Mouse (Mus musculus) liver, postnatal 0 days (tissue): Measurements from ENCODE around the gene Rb1. TPM values are rescaled to one million over a fixed set of nuclear protein-coding genes. Genes with fewer than 3 reads are reported as not detected.

Experiments
- ATAC-seq: fragments of 200-750 bp; cut with Nextera tagmentation; 2 replicates; pipeline ENCODE4 v1.8.0; 2017; ENCODE audit warnings: mild to moderate bottlenecking, moderate library complexity
- DNase-seq: peaks from one replicate; pipeline ENCODE4 v3.0.0-alpha.2; 2016
- H3K27ac ChIP-seq: fragments of 300-500 bp; sonication (generic); 2 replicates; pipeline ENCODE4 v1.5.1; 2014; ENCODE audit warnings: antibody characterized with exemption, moderate library complexity, mild to moderate bottlenecking, low read depth
- H3K27me3 ChIP-seq: fragments of 300-500 bp; sonication (generic); 2 replicates; pipeline ENCODE4 v1.6.1; 2014; ENCODE audit warnings: low read length, control low read depth, mixed read lengths; ENCODE audit not compliant: insufficient read depth
- H3K36me3 ChIP-seq: fragments of 300-500 bp; sonication (generic); replicated peaks from 2 replicates; pipeline ENCODE4 v1.6.1; 2014; ENCODE audit warnings: mild to moderate bottlenecking, control low read depth, low read length, moderate library complexity, mixed read lengths; ENCODE audit not compliant: insufficient read depth
- H3K4me1 ChIP-seq: fragments of 300-500 bp; sonication (generic); 2 replicates; pipeline ENCODE4 v1.6.1; 2014; ENCODE audit warnings: antibody characterized with exemption, mild to moderate bottlenecking, control low read depth; ENCODE audit not compliant: insufficient read depth
- H3K4me2 ChIP-seq: fragments of 300-500 bp; sonication (generic); 2 replicates; pipeline ENCODE4 v1.6.1; 2014; ENCODE audit warnings: low read depth, mild to moderate bottlenecking, low read length, moderate library complexity, mixed read lengths
- H3K4me3 ChIP-seq: fragments of 300-500 bp; sonication (generic); 2 replicates; pipeline ENCODE4 v1.5.1; 2014; ENCODE audit warnings: low read depth, low read length
- H3K9ac ChIP-seq: fragments of 300-500 bp; sonication (generic); replicated peaks from 2 replicates; pipeline ENCODE4 v1.6.1; 2014; ENCODE audit warnings: mild to moderate bottlenecking, moderate library complexity
- H3K9me3 ChIP-seq: fragments of 300-500 bp; sonication (generic); 2 replicates; pipeline ENCODE4 v1.6.1; 2016; ENCODE audit warnings: mild to moderate bottlenecking, control low read depth, low read length, mixed read lengths
- CTCF ChIP-seq: sonication (generic); IDR thresholded peaks from 2 replicates; pipeline ENCODE4 v1.5.1; 2016; ENCODE audit warnings: antibody characterized with exemption, low read depth
- EP300 ChIP-seq: IDR thresholded peaks from 2 replicates; pipeline ENCODE4 v1.6.1; 2016; ENCODE audit warnings: antibody characterized with exemption, low read depth, mild to moderate bottlenecking
- WGBS: fragments of 180-500 bp; shearing (Covaris S2); extraction: QIAGEN DNeasy Blood & Tissue Kit; methylation state at CpG from one replicate; pipeline ENCODE4 v1.1.7; 2014; ENCODE audit not compliant: insufficient replicate concordance; 5-methylcytosine and 5-hydroxymethylcytosine counted together
- polyA plus RNA-seq: library from polyadenylated mRNA; unstranded; fragments of >200 nt; fragmentation: Nextera tagmentation; extraction: Ambion mirVana; gene quantifications from 2 replicates; pipeline ENCODE4 v1.2.1, GENCODE M21; 2015

Rb1 gene
- polyA plus RNA-seq, 1 experiment from 2014 or later = 23.6 TPM

DNA sequence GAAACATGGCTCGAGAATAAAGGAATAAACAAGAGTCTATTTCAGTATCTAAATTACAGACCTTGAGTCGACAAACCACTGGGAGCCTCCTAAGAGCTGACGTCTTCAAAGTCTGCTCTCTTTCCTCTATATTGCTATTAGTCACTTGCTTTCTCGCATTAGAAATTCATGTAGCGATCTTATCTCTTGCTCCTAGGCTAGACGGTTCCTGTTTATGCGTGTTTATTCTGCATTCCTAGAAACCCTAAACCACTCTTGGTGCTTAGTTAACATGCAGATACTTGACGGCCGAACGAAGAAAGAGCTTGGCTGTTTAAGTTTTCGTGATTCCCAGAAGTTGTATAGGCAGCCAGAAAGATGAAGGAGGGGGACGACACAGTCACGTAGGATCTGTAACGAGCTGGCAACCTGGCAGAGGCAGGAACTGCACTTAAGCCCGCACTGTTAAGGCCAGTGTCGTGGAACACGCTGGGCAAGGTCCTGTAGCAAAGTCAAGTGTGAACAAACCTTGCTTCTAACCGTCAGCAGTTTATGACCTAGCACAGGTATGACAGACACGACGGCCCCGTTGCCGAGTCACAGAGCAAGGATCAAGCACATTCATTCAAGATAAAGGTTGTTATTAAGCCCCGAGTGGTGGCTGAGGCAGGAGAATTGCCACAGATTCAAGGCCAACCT is 45.2 kb upstream of the Rb1 start:
- no peak overlapping the region for H3K4me2 ChIP-seq
- DNase-seq (no peak), ATAC-seq (no peak)
- H3K27me3 ChIP-seq = no peaks in the 10 kb centered on the region
- H3K27ac ChIP-seq = no peak overlapping the region
- TF ChIP-seq EP300 (no peak), CTCF (no peak)
- H3K36me3 ChIP-seq = peaks cover 71% of the 10 kb centered on the region
- H3K4me1 ChIP-seq = peaks cover 14% of the 10 kb centered on the region; the same call in 1 of the 2 replicates
- H3K9me3 ChIP-seq = no peaks in the 10 kb centered on the region
- 62% methylated on average over 23 of the region's 23 CpGs for WGBS
- no peak overlapping the region for H3K4me3 ChIP-seq
- no peak overlapping the region for H3K9ac ChIP-seq

DNA sequence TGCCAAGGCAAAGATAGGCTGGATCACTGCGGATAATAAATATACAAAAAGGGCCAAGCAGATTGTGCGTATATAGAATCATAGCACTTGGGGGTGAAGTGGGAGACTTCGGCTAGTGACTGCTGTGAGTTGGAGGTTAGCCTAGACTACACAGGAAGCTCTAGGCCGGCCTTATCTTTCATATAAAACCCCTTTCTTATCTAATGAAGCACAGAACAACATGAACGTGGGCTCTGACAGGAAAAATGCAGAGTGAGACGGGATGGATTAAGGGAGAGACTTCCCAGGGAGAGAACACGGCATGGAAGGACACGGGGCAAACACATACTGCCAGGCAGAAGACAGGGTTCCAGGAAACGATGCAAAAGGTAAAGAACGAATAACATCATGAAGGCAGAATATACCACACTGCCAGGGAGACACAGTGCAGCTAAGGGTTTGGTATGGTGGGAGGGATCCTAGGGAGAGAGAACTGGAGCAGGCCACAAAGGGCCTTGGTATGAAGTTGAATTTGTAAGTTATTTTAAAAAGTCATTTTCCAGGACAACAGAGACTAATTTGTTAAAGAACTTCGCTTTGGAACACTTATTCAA is 44.6 kb upstream of the Rb1 start:
- TF ChIP-seq CTCF (no peak), EP300 (no peak)

DNA sequence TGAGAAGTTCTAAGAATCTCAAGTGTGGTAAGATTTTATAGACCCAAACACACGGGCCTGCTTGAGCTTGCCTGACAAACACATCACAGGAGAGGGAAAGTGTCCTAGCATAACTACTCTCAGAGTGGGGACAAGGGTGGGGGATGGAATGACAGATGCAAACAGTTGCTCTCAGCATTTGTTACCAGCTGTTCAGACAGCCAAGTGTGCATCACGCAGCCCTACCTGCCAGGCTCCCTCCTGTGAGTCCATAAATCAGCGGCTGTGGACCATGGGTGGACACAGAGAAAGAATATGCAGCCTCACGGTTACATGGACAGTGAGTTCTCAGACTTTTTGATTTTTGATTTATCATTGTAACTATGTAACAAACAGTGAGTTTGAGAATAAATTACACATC is 44.0 kb upstream of the Rb1 start:
- Histone ChIP-seq H3K36me3 (peaks cover 81% of the 10 kb centered on the region), H3K27me3 (no peaks in the 10 kb centered on the region), H3K9ac (no peak overlapping the region), H3K4me1 (peaks cover 11% of the 10 kb centered on the region; the same call in 1 of the 2 replicates), H3K4me3 (no peak overlapping the region), H3K27ac (no peak overlapping the region), H3K4me2 (no peak overlapping the region), H3K9me3 (no peaks in the 10 kb centered on the region)
- WGBS = 82% methylated on average over 4 of the region's 4 CpGs
- DNase-seq = no peak
- no peak for ATAC-seq
- TF ChIP-seq EP300 = no peak
- TF ChIP-seq CTCF = no peak

More for the DNA sequence above, 44.6 kb upstream of the Rb1 start:
- Histone ChIP-seq H3K9me3 (no peaks in the 10 kb centered on the region), H3K27me3 (no peaks in the 10 kb centered on the region), H3K27ac (no peak overlapping the region), H3K4me3 (no peak overlapping the region), H3K4me1 (peaks cover 14% of the 10 kb centered on the region; the same call in 1 of the 2 replicates), H3K36me3 (peaks cover 77% of the 10 kb centered on the region), H3K4me2 (no peak overlapping the region), H3K9ac (no peak overlapping the region)
- ATAC-seq = no peak
- no peak for DNase-seq
- 59% methylated on average over 11 of the region's 11 CpGs for WGBS

DNA sequence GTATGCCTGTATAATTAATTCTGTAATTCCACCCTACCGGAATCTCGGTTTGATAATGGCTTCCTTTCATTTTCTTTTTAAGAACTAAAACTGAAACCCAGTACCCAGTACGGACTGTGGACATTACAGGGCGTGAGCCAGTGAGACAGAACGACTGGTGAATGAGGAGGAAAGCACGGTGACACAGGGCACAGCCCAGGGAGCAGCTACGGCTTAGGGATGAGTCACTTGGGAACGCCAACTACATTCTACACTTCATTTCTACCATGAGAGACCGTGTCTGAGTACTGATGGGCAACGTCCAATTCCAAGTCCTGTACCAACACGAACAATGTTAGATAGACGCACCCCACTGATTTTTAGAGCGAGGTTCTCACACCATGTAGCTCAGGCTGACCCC is 43.3 kb upstream of the Rb1 start:
- no peaks in the 10 kb centered on the region for H3K27me3 ChIP-seq
- no peaks in the 10 kb centered on the region for H3K9me3 ChIP-seq
- TF ChIP-seq EP300 (no peak), CTCF (no peak)
- no peak for DNase-seq
- no peak overlapping the region for H3K4me3 ChIP-seq
- 89% methylated on average over 13 of the region's 13 CpGs for WGBS
- ATAC-seq = no peak
- no peak overlapping the region for H3K9ac ChIP-seq
- H3K27ac ChIP-seq = no peak overlapping the region
- H3K36me3 ChIP-seq = peaks cover 83% of the 10 kb centered on the region
- H3K4me2 ChIP-seq = no peak overlapping the region
- peaks cover 11% of the 10 kb centered on the region; the same call in 1 of the 2 replicates for H3K4me1 ChIP-seq

DNA sequence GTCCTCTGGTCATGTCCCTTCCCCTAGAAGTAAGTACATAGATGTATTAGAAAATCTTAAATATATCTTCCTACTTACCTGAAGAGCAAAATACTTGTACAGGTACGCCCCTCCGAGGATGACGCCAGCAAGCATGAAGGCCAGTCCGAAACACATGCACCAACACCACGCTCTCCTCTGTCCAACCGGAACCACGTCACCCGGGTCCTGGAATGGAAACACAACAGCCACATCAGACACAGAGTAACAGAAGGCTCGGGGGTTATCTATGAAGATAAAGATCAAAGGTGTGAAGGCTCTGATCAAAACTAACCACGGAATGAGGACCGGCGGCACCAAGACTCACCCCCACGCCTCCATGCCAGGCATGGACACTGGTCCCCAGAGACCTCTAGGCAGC is 42.6 kb upstream of the Rb1 start:
- Histone ChIP-seq H3K9me3 (no peaks in the 10 kb centered on the region), H3K27ac (no peak overlapping the region), H3K36me3 (peaks cover 85% of the 10 kb centered on the region), H3K4me2 (no peak overlapping the region), H3K4me1 (peaks cover 11% of the 10 kb centered on the region; the same call in 1 of the 2 replicates), H3K9ac (no peak overlapping the region), H3K27me3 (no peaks in the 10 kb centered on the region), H3K4me3 (no peak overlapping the region)
- ATAC-seq (no peak), DNase-seq (no peak)
- WGBS = 90% methylated on average over 13 of the region's 13 CpGs
- TF ChIP-seq EP300 (no peak), CTCF (no peak)

DNA sequence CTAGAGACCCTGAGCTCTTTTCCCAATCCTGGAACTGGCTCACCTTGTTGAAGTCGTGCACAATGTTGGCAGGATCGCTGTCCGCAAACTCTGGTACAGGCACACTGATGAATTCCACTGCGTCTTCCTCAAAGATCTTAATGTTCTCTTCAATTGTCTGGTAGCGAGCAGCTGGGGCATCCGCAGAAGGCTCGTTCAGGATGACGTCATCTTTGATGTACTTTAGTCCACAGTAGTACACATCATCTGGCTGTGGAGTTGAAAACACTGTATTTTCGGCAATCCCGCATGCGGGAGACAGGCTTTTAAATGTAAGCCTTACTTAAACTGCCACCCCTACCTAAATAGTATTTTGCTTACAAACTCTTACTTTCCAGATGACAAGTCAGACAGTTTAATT is 40.7 kb upstream of the Rb1 start:
- no peak for TF ChIP-seq CTCF
- no peak for TF ChIP-seq EP300
- Histone ChIP-seq H3K9me3 (no peaks in the 10 kb centered on the region), H3K27me3 (no peaks in the 10 kb centered on the region), H3K4me1 (peaks cover 10% of the 10 kb centered on the region; the same call in 1 of the 2 replicates), H3K4me3 (no peak overlapping the region), H3K36me3 (peaks cover 89% of the 10 kb centered on the region), H3K4me2 (no peak overlapping the region), H3K9ac (no peak overlapping the region), H3K27ac (no peak overlapping the region)
- no peak for DNase-seq
- no peak for ATAC-seq
- WGBS = 89% methylated on average over 11 of the region's 11 CpGs
